Mouse (Mus musculus) ovary, adult 18-20 months (tissue): ENCODE data around the gene Olfr809.

ENCODE experiments used
- DNase-seq: peaks from one replicate; pipeline ENCODE4 v3.0.0; 2022; ENCODE audit warnings: low spot score, mixed read lengths

The Olfr809 gene

GRCm38 (mm10) chr10:129774338-129774737 is at the start of gene Olfr809:
TSS of gene Olfr809 (plus strand) at chr10:129774638.
- DNase-seq: no peak

- no peak for DNase-seq
Measured at GRCm38 (mm10) chr10:129729275-129729674, 45.2 kb upstream of the Olfr809 start, which contains the start of gene Olfr805. TSS of gene Olfr805 (minus strand) at chr10:129729375.

- no peak for DNase-seq
Measured at GRCm38 (mm10) chr10:129741821-129742220, 32.6 kb upstream of the Olfr809 start, which contains the start of gene Olfr806. TSS of gene Olfr806 (minus strand) at chr10:129741921.

- DNase-seq: no peak
Measured at GRCm38 (mm10) chr10:129757693-129758092, 16.7 kb upstream of the Olfr809 start, which contains the start of gene Olfr807. TSS of gene Olfr807 (minus strand) at chr10:129757793.

- no peak for DNase-seq
Measured at GRCm38 (mm10) chr10:129765182-129765581, 9.3 kb upstream of the Olfr809 start, which contains the start of gene Olfr808. TSS of gene Olfr808 (plus strand) at chr10:129765482.

- DNase-seq: no peak
Measured at GRCm38 (mm10) chr10:129778123-129778522, 3.7 kb downstream of the Olfr809 start.

GRCm38 (mm10) chr10:129794817-129795216 is 20.4 kb downstream of the Olfr809 start, which contains the start of gene Olfr810:
TSS of gene Olfr810 (minus strand) at chr10:129794917.
- DNase-seq: no peak

- DNase-seq: no peak
Measured at GRCm38 (mm10) chr10:129804296-129804695, 29.9 kb downstream of the Olfr809 start, which contains the start of gene Olfr811. TSS of gene Olfr811 (minus strand) at chr10:129804396.
